Mouse (Mus musculus) heart, postnatal 0 days (tissue): Measurements from ENCODE around the gene Nhsl2.

ENCODE experiments used
- CTCF ChIP-seq: IDR thresholded peaks from 2 replicates; pipeline ENCODE4 v1.5.1; 2016; ENCODE audit warnings: antibody characterized with exemption, control low read depth, low read depth
- EP300 ChIP-seq: IDR thresholded peaks from 2 replicates; pipeline ENCODE4 v1.6.1; 2016; ENCODE audit warnings: antibody characterized with exemption, low read depth

DNA sequence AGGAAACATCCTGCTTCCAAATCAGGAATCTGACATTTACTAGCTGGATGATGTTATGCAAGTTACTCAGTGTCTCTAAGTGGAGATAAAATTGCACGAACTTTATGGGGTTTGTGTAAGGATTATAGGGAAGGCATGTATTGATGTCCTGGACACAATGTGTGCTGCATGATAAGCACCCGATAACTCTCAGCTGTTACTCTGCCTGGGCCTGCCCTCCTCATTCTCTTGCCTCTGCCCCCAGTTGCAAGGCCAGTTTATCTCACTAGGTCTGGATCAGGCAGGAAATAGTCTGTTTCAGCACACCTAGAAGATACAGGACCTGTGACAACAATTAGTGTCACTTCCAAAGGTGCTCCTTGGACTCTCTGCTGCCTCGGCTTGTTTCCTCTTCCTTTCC is 25.0 kb downstream of the Nhsl2 start:
- no peak for TF ChIP-seq CTCF
- no peak for TF ChIP-seq EP300
